Mouse (Mus musculus) NIH3T3 (cell line): Measurements from ENCODE around the gene Npas2.
A peak's percentile ranks its signal among the peaks of the same experiment; 100 is the strongest.

Source experiments
- DNase-seq: peaks from one replicate; pipeline ENCODE4 v3.0.0-alpha.2; 2012; ENCODE audit warnings: low read depth

Npas2 gene

DNA sequence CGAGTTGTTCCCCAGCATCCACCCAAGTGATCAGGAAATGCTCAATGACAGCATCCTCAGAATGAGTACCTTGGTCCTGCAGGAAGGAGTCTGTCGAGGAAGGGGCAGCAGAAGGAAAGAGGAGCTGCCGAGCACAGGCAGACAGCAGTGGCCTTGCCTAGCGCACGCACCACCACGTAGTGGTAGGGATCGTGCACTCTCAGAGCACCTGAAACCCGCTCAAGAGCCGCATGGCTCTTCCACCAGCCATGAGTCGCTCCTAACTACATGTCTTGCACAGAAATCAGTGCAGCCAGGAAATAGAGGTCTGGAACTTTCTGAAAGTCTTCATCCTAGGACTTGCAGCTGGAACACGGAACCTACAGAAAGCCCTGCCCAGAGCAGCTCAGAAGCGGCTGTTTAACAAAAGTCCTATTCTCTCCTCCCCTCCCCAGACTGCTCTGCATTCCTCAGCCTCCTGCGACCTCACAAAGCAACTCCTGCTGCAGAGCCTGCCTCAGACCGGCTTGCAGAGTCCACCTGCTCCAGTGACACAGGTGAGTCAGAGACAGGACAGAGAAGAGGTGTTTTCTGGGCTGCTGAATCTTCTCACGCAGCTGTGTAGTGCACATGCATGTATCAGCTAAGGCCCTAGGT lies 142.1 kb downstream of the Npas2 start:
- DNase-seq = no peak

DNA sequence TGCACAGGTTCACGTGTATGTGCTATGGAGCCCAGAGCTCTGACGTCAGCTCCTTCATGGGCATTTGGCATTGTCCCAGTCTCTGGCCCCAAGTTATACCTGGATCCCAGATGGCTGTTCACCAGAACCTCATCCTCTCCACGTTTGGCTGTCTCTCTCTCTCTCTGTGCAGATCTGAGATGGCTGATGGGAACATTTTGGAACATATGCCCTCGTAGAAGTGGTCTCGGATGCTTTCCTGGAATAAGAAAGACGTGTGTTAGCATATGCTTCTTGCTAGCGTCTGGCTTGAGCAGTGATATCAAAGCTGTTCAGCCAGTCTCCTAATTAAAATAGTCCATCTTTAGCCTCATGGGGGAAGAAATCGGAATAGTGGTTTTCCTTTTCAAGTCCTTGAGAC lies 143.3 kb downstream of the Npas2 start:
- no peak for DNase-seq

DNA sequence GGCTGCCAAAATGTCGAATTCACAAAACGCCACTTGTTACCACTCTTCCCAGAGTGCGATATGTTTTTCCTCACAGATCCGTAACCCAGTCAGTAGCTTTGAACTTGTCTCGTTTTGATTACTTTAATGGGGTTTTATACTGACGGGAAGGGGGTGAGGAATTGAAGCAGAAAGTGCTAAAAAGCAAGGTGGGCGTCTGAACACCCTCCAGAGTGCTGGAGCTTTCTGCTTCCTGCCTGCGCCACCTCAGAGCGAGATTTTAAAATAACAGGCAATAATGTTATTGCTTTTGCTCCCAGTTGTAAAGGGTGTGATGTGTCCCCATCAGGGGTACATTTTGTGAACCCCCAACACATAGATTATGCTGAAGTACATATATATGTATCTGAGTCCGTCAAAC lies 145.3 kb downstream of the Npas2 start:
- no peak for DNase-seq

DNA sequence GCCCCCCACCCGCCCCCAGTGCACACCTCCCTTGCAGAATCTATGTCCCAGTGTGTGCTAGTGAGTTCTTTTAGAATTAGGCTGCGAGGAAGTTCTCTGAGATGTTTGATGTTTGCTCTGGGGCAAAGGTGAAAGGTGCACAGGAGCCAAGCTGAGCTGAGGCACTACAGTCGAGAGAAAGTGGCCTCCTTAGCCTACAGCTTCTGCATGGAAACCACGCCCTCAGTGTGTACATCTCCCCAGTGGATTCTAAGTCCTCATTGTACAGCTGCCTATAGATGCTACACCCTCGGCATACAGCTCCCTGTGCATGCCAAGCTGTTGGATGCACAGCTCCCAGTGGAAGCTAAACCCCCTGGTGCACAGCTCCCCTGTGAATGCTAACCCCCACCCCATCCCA lies 145.9 kb downstream of the Npas2 start:
- no peak for DNase-seq

DNA sequence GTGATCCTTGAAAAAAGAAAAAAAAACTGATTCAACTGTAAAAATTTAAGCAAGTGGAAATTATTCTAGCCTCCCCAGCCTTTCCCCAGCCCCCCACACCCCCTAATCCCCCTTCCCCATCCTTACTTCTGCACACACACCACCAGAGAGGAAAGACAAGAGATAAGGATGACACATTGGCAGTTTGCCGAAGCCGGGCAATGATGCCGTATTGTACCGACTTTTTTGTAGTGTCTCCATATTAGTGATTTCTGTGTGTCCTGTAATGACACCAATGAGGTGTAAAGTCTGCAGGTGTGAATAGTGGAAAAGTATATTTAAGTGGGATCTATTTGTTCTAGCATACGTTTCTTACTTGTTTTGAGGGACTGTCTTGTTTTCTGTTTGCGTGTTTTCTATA lies 146.6 kb downstream of the Npas2 start:
- DNase-seq = no peak

DNA sequence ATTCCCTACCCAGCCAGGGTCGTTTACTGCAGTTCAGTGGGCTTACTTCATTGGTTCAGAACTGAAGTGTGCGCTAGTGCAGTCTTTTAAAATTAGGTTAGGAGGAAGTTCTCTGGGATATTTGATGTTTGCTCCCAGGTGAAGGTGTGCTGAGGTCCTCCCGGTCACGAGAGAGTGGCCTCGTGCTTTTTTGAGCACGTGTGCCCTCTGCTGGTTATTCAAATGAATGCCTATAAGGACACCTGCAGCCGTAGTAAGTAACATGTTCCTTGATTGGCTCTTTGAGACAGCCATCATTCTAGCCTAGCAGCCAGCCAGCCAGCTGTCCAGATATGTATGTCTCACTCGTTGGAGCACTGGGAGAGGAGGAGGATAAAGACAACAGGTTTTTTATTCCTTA lies 147.1 kb downstream of the Npas2 start:
- peak; percentile 80 for DNase-seq

DNA sequence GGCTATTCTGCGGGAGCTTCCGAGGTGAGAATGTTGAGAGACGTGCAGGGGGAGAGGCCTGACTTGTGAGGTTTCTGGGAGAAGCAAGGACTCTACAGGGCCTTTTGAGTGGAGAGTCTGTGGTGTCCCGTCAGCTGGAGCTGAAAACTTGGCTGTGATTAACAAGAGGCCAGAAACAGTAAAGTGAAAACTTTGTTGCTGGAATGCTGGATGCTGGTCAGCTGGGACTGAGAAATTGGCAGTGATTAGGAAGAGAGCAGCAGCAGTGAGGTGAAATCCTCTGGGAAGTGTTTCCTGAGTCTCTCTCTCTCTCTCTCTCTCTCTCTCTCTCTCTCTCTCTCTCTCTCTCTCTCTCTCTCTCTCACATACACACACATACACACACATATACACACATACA lies 148.3 kb downstream of the Npas2 start:
- DNase-seq = no peak

DNA sequence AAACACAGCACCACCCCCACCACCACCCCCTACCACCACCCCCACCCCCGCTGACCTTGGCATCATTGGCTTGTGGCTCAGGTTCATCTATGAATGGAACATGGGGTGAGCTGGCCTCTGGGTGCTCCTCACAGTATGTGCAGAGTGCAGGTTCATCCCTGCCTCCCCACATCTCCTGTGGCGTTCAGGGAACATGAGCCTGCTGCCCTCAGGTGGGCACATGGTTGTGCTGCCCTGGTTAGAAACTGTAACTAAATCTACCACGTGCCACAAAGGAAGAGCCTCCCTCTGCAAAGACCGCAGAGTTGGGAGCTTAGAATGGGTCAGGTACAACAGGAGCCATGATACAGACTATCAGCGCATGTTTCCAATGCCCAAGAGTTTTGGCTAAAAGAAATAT lies 149.7 kb downstream of the Npas2 start:
- peak; percentile 21 for DNase-seq

DNA sequence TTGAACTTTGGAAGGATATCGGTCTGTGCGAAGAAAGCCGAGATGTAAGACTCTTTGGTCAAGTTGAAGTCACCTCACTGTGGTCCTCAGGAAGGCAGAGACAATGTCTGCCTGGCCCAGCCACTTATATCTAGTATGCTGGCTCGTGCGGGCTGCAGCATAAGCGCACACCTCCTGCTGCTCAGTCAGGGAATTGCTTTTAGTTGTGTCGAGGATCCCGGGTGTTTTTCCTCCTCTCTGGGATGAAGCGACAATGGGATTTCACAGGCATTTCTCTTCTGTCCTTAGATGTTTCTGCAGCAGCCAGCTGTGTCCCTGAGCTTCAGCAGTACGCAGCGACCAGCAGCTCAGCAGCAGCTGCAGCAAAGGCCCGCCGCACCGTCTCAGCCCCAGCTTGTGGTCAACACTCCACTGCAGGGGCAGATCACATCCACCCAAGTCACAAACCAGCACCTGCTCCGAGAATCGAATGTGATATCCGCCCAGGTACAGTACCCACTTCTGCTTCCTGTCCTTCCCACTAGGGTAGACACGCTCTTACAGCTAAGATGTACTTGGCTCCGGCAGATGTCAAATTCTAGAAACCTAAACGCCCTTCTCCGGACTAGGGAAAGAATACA lies 151.6 kb downstream of the Npas2 start:
- DNase-seq = peak; percentile 20

DNA sequence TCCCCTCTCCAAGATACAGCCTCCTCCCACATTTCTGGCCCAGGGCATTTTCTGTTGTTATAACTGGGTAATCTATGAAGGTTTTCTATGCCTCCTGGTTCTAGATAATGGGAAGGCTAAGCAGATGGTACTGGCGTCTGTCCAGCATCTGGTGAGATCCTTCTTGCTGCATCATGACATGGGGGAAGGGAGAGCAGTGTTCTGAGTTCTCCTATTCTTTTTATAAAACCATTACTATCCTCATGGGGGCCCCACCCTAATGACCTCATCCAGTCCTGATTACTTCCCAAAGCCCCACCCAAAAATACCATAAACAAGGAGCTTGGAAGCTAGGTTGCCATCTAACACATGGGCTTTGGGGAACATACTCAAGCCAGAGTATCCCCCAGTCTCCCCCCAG lies 155.5 kb downstream of the Npas2 start:
- peak; percentile 68 for DNase-seq

DNA sequence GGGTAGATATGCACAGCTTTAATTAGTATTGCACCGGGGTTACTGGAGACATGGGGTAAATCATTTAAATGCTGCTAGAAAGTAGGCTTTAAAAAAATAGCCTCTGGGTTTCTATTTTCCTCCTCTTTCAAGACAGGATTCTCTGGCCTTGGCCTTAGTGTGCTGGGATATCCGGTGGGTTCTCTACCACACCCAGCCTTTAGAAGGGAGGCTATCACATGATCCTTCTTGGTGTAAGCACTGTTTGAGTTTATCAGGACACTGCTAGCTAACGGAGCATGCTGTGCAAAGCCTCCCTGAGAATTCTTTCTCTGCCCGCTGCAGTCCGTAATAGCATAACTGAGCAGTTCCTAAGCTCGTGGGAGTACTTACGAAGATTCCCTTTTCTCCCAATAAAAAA lies 155.9 kb downstream of the Npas2 start:
- no peak for DNase-seq

DNA sequence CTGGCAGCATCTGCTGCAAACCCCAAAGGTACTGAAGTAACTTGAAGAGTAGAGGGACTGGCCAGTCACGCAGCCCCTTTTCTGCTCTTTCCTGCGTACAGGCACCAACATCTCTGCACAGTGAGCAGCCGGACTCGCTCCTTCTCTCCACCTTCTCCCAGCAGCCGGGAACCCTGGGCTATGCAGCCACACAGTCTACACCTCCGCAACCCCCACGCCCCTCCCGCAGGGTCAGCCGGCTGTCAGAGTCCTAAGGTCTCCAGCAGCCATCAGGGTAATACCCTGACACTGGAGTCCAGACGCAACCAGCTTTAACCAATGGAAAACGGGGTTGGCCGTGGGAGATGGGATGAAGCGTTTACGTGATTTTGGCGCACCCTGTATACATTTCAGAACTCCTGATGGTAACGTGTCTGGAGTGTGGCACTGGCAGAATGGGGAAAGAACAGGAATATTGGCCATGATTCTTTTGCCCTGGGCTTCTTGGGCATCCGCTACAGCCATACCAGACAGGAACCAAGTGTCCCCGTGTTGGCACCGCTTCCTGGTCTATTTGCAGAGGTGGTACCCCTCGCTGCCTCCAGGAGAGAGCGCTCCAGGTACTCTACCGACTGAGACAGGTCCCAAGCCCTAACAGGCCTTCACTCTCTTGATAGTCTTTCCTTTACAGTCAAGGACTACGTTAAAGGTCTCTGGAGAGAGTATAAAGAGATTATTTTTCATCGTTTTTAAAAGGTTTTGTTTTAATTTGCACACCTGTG lies 168.4 kb downstream of the Npas2 start:
- DNase-seq = no peak

DNA sequence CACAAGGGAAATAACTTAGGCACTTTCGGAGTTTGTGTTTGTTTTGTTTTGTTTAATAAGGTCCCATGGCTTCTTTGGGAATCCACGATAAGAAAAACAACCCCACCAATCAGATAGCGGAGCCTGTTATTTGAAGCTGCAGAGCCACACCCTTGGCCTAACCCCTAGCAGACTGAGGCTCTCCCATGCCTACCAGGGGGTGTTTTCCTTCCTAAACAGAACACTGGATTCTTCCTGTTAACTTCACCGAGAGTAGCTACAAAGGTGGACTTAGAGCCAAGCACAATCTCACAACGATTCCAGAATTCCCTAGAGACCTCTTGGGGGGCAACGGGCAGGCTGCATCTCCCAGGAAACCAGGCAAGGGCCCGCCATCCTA lies 169.0 kb downstream of the Npas2 start:
- DNase-seq = no peak

DNA sequence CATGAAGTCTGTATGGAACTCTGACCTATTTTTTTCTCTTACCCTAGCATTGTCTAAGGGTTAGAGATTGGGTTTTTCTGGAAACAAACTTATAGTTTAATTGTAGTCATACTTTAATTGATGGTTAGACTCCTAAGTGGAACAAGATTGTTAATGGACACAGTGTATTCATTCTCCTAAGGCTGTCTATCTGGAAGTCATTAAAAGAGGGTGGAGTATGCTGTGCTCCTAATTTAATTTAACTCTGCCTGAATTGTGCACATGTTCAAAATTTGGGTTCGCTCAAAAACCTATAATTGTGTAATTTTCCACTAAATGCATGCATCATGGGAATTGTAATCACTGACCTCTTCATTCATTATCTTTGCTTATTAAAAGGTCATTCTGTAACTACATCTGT lies 172.0 kb downstream of the Npas2 start:
- DNase-seq = no peak

DNA sequence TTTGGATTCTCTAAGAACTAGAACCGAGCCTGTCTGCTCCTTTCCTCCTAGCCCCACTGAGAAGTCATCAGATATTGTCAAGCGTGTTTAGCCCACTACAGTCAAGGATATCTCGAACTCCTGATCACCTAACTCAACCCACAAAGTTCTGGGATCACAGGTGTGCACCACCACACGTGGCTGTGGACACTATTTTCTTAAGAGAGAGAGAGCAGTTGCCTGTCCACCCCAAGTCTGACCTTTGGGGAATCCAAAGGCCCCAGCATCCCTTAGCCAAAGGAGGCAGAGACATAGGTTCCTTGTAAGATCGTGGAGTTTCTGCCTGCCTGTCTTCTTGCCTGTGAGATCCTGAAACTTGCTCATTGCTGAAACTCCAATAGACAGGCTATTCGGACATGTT lies 173.5 kb downstream of the Npas2 start:
- DNase-seq = no peak

DNA sequence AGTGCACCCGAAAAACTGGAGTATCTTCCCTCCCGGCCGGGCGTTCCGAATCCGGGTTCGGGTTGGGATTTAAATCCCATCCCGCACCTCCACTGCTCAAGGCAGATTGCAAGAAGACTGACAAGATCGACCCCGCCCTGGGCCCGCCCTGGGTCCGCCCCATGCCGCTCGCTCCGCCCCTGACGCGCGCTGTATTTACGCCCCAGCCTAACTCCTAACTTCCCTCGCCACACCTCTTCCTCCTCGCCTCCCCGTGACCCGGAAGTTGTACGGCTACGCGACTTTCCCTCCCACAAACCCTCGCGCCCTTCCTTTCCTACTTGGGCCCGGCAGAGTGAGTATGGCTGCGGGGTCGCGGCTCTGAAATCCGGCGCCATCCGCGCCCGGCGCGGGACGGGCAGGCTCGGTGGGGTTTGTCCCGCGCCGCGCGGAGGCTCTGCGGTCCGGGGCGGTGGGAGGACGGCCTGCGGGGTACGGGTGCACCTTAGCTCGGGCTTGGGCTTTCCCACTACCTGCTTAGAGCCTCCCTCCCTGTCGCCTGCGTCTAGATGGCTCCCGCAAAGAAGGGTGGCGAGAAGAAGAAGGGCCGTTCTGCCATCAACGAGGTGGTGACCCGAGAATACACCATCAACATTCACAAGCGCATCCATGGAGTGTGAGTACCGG lies 174.2 kb downstream of the Npas2 start, which contains the start of gene Rpl31:
Rpl31 (plus strand) TSS at position 242 of the 666 bp plus-strand sequence.
- DNase-seq = peak; percentile 96

DNA sequence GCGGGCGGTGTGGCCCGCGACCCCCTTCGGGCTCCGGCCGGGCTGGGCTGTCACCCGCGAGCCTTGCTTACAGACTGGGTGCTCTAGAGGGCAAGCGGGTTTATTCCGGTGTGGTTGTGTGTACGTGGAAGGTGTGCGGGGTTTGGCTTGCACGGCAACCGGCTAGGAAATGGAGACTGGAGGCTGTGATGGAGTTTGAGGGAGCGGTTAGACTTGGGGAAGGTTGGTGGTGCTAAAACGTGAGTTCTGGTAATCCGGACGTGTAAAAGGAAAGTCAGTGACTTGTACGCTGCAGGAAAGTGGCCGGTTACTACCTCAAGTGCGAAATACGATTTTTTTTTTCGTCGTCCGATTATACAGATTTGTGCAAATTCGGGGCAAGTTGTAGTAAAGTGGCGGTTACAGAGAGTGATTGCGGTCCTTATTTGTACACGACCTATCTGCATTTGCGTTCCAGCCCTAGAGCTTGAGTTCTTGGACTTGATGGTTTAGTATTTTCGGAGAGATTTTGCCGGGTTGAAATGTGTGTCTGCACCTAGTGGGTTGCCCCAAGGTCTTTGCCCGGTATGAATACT lies 174.8 kb downstream of the Npas2 start:
- DNase-seq = peak; percentile 37

DNA sequence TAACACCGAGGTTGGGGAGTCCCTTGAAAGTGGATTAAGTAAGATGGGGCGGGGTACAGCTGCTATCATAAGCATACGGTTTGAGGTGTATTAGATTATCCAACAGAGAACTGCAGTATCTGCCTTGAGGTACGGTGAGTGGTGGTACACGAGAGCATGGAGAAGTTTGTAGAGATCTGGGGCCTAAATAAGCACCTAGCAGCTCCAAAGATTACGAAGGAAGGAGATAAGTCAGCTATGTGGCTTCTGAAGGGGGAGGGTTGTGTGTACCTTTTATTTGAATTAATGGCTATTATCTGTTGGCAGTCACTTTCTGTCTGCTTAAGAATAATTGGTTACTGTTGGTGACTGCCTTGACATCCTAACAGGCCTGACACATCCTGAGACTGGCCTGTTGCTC lies 176.9 kb downstream of the Npas2 start:
- DNase-seq = no peak

DNA sequence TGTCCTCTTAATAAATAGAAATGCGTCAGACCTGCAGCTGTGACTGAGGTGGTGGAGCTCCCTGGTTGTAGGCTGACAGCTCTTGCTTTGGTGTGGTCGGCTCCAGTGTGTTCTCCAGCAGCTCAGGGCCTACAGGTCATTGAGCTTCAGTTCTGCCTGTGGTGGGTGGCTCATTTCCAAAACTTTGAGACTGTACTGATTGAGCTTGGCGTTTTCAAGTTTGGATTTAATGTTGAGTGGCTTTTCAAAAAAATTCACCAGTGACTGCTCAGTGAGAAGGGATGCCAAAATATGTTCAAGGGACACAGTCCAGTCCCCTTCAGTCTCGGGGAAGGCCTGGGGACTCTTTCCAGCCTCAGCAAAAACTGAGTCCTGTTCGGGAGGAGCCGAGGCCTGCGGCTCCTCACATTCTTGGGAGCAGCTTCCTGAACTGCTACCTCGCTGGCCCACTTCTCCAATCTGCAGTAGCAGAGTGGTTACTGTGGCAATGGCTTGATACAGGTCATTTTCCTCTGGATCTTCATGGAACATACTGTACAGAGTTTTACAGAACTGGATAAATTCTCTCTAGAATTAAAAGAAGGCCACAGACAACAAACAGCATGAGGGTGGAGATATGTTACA lies 178.8 kb downstream of the Npas2 start:
- DNase-seq = no peak

DNA sequence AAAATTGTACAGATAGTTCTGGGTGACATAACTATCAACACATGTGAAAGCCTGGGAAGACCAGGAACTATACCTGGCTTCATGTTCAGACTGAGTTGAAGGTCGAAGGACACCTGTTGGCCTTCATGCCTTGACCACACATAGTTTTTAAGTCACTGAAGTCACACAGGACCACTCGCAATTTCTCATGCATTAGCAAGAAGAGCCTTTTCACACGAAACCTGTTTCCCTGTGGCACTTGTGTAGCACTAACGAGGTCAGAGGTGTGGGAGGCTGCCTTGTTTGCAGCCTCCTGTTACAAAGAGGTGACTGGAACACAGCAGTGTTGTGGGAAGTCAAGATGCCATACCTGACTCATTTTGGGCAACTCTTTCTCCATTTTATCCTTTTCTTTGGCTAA lies 179.8 kb downstream of the Npas2 start:
- no peak for DNase-seq

DNA sequence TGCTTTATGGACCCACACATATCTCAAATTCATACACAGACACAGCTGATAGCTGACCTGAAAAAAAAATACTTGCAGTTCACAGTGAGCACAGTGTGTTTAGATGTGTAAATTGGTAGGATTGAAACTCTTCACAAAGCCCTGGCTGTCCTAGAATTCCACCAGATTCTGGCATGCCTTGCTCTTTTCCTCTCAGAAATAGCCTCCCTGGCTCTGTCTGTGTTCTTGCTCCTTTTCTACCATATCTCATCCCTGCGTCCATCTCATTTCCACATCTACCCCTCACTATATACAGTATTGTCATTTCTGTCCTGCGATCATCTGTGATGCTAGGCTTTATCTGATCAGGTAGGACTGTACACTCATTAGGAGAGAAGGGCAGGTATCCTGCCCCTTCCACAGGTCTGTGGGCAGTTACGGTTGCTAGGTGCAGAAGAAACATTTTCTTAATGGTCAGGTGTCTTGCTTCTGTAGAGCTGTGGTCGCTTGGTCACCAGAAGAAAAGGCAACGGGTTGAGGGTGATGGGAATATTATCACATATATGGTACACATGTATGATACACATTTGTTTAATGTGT lies 180.8 kb downstream of the Npas2 start:
- no peak for DNase-seq

DNA sequence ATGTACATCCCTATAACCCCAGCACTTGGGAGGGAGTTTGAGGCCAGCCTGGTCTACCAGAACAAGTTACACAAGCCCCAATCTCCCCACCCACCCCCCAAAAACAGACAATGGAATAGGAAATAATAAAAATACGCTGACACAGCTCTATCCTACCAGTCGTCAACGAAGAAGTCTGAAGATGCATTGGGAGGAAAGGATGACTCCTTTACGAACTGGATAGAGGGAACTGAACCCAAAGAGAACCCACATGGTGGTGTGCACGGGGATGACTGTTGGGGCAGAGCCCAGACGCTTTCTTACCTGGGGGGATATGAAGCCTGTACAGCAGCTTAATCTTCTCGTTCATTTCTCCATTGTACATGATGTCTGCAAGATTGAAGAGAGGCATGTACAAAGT lies 182.6 kb downstream of the Npas2 start:
- no peak for DNase-seq
